Mouse (Mus musculus) limb, embryonic 13.5 days (tissue): ENCODE measurements at regions not wholly inside any gene's neighbourhood (a gene's known extent, or its start where the extent isn't known, plus 50 kb on each side); places are given as distances from the start of the nearest gene placed in this dataset.

Experiments
- ATAC-seq: fragments of 200-750 bp; cut with Nextera tagmentation; 2 replicates; pipeline ENCODE4 v1.8.0; 2017; ENCODE audit warnings: low read depth, moderate number of reproducible peaks, moderate TSS enrichment; ENCODE audit not compliant: low FRiP score
- H3K27ac ChIP-seq: fragments of 300-500 bp; sonication (generic); 2 replicates; pipeline ENCODE4 v1.5.1; 2015; ENCODE audit warnings: inconsistent platforms, mild to moderate bottlenecking, moderate library complexity
- H3K27me3 ChIP-seq: fragments of 300-500 bp; sonication (generic); 2 replicates; pipeline ENCODE4 v1.6.1; 2015; ENCODE audit warnings: mild to moderate bottlenecking, inconsistent platforms
- H3K36me3 ChIP-seq: fragments of 300-500 bp; sonication (generic); 2 replicates; pipeline ENCODE4 v1.6.1; 2015; ENCODE audit warnings: inconsistent platforms, mild to moderate bottlenecking, moderate library complexity
- H3K4me1 ChIP-seq: fragments of 300-500 bp; sonication (generic); 2 replicates; pipeline ENCODE4 v1.6.1; 2015; ENCODE audit warnings: inconsistent platforms
- H3K4me2 ChIP-seq: fragments of 300-500 bp; sonication (generic); replicated peaks from 2 replicates; pipeline ENCODE4 v1.6.1; 2015; ENCODE audit warnings: inconsistent platforms, mild to moderate bottlenecking, moderate library complexity
- H3K4me3 ChIP-seq: fragments of 300-500 bp; sonication (generic); 2 replicates; pipeline ENCODE4 v1.5.1; 2015; ENCODE audit warnings: moderate library complexity, mild to moderate bottlenecking, inconsistent platforms
- H3K9ac ChIP-seq: fragments of 300-500 bp; sonication (generic); 2 replicates; pipeline ENCODE4 v1.6.1; 2015; ENCODE audit warnings: mild to moderate bottlenecking, inconsistent platforms
- H3K9me3 ChIP-seq: fragments of 300-500 bp; sonication (generic); 2 replicates; pipeline ENCODE4 v1.6.1; 2016; ENCODE audit warnings: inconsistent platforms
- WGBS: fragments of 180-500 bp; shearing (Covaris S2); methylation state at CpG from one replicate; pipeline ENCODE4 v1.1.7; 2015; 5-methylcytosine and 5-hydroxymethylcytosine counted together

GRCm38 (mm10) chr5:38964445-38964844 is 87.8 kb upstream of the Clnk start:
- Histone ChIP-seq H3K36me3 (no peaks in the 10 kb centered on the region), H3K4me1 (no peaks in the 10 kb centered on the region), H3K27ac (no peak overlapping the region), H3K4me2 (no peak overlapping the region), H3K9me3 (no peaks in the 10 kb centered on the region), H3K4me3 (no peak overlapping the region), H3K27me3 (no peaks in the 10 kb centered on the region), H3K9ac (no peak overlapping the region)
- ATAC-seq, result no peak

DNA sequence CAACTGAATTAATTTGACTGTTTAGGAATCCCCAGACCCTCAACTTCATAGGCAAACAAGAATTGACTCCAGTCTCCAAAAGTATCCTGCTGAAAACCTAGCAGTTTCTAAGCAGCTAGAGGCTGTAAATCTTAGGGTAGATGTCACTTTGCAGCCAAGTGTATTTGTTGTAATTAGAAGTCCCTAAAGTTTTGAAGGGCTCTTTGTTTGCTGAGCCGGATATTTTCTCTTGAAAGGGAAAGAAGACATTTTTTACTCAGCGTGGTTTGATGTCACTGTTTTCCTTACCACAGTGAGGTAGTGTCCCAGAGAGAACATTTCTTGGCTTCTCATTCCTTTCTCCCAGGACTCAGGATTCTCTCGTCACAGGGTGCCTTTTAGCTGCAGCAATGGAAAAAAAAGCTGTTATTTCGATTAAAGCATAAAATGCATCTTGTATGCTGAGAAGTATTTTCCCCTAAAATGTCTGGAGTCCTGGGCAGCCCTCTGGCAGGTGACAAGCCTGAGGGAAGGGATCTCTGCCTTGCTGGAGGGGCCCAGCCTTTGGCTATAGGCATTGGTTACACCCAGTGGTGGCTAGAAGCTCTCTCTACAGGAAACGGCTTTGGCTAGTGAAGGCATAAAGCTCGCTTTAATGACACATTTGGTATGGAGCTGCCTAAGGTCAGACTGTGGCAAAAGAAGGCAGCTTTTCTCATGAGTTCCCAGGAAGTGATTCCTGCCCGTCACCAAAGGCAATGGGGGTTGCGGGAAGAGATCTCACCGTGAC is 74.1 kb upstream of the Clnk start:
- no peak for ATAC-seq
- no peak overlapping the region for H3K4me3 ChIP-seq
- H3K4me2 ChIP-seq, result no peak overlapping the region
- no peaks in the 10 kb centered on the region for H3K36me3 ChIP-seq
- no peaks in the 10 kb centered on the region for H3K27me3 ChIP-seq
- no peak overlapping the region for H3K27ac ChIP-seq
- no peaks in the 10 kb centered on the region for H3K9me3 ChIP-seq
- WGBS, result 48% methylated on average over 9 of the region's 9 CpGs
- H3K4me1 ChIP-seq, result peaks cover 10% of the 10 kb centered on the region
- no peak overlapping the region for H3K9ac ChIP-seq

DNA sequence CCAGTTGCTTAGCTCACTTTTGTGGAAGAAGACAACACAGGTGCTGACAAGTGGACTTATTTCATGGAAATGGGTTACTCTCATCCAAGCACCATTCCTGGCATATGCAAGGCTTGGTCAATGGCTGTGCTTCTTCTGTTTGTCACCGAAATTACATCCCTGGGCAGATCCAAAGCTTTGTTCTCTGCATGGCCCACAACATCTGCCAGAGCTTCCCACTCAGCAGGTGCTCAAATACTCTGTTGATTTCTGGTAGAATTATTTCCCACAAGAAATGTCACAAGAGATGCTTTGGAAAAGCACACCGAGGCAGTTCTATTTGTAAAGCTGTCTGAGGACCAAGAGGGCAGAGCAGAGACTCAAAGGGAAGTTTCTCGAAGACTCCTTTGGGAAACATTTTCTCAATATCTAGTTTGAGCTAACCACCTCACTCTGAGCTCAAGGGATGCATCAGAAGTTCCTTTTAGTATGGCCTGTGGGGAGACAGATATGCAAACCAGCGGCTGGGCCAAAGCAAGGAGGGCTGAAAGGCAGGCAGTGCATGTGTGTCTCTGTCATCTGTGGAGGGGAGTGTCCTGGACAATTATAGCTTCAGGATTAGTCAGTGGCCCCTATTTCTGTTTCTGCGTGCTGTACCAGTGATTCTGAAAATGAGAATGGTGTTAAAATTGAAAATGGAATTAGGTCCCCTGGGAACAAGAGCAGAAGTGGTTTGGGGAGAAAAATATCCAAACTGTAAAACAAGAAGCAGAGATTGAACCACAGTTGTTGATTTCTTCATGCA is 69.5 kb upstream of the Clnk start:
- no peak for ATAC-seq

DNA sequence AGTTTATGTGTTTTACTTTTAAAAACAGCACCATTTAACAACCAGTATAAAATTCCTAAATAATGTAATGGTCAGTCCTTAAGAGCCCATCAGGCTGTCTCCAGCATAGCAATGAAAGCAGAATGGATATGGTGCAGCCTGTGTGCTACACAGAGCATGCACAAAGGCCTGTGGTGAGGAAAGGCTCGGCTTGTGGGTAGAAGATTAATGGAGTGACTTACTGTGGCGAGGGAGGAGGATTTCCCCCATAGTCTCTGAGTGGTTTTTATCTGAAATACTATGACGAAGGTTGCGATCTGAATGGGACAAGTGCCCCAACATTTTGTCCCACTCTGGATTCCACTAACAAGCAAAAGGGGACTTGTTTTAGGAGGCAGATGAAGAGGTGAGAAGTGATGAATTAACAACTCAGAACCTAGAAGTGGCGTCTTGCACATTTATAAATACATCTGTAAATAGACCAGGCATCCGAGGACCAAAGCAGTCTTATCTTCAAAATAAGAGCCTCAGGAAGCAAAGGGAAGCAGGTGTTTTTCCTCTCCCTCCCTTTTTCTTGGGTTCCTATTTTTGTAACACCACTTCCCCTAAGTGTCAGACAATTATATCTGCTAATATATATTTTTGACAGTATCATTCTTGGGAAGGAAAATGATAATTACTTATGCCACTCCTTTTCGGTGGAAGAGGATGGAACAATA is 55.9 kb upstream of the Clnk start:
- no peak overlapping the region for H3K4me3 ChIP-seq
- no peaks in the 10 kb centered on the region for H3K4me1 ChIP-seq
- H3K4me2 ChIP-seq, result no peak overlapping the region
- no peak for ATAC-seq
- H3K9ac ChIP-seq, result no peak overlapping the region
- H3K27ac ChIP-seq, result no peak overlapping the region
- 60% methylated on average over 7 of the region's 7 CpGs for WGBS
- no peaks in the 10 kb centered on the region for H3K27me3 ChIP-seq
- no peaks in the 10 kb centered on the region for H3K9me3 ChIP-seq
- H3K36me3 ChIP-seq, result no peaks in the 10 kb centered on the region

More for the DNA sequence above, 69.5 kb upstream of the Clnk start:
- Histone ChIP-seq H3K4me2 (no peak overlapping the region), H3K27me3 (no peaks in the 10 kb centered on the region), H3K4me1 (peaks cover 10% of the 10 kb centered on the region), H3K9me3 (no peaks in the 10 kb centered on the region), H3K9ac (no peak overlapping the region), H3K36me3 (no peaks in the 10 kb centered on the region), H3K4me3 (no peak overlapping the region), H3K27ac (no peak overlapping the region)
- 83% methylated on average over 5 of the region's 5 CpGs for WGBS

DNA sequence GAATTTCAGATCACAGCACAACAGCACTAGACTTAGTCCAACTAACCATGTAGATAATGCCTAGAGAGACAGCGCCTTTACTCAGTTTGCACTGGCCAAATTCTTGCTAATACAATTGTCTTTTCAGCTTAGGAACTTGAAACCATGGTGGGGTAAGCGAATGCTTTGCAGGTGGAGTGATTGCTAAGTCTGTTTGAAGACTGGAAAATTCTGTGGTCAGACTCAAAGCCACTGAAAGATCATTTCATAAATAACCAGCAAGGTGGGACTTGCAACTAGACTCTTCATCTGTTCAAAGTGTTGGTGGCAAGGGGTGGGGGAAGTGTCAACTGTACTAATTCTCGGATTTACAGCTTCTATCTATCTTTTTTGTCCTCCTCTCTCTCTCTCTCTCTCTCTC is 50.4 kb upstream of the Clnk start:
- no peak overlapping the region for H3K4me3 ChIP-seq
- no peaks in the 10 kb centered on the region for H3K36me3 ChIP-seq
- 83% methylated on average over 3 of the region's 3 CpGs for WGBS
- ATAC-seq, result no peak
- no peaks in the 10 kb centered on the region for H3K4me1 ChIP-seq
- no peaks in the 10 kb centered on the region for H3K9me3 ChIP-seq
- no peak overlapping the region for H3K9ac ChIP-seq
- no peak overlapping the region for H3K4me2 ChIP-seq
- no peak overlapping the region for H3K27ac ChIP-seq
- H3K27me3 ChIP-seq, result no peaks in the 10 kb centered on the region
